In the genomic region with DNA sequence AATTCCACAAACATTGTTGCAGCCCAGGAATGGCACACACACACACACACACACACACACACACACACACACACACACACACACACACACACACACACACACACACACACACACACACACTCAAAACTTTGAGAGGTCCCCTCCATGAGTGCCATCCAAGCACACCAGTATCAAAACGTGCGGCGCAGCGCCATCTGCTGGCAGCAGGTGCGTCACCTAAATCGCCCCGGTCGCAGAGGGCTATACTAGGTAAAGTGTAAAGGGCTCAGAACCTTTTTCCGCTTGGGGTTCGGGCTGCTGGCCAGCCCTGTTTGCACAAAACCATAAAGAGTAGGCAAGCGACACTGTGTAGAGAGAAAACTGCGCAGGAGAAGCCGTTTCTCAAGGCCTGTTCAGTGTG, we compare ENCODE assay signal across 8 mouse cellular contexts.
DNase-seq lines count a peak whose midpoint lies in the region; ATAC-seq and TF ChIP-seq lines count a peak whose summit lies in the region.

No protein-coding gene starts in this region.

- ATAC-seq in kidney, embryonic 15.5 days (replicated peaks; ENCODE audit: low FRiP score) = peak; percentile 85
- ATAC-seq in limb, embryonic 12.5 days (ENCODE audit: insufficient number of reproducible peaks, insufficient read depth, low FRiP score, low TSS enrichment, low read depth) = no peak

- H3K4me2 ChIP-seq in kidney, embryonic 15.5 days = no peak overlapping the region
- peak overlapping the region; percentile 13; the same call in 1 of the 2 replicates for H3K4me2 ChIP-seq in limb, embryonic 12.5 days

- peak; percentile 84 for DNase-seq in heart, adult 11 months
- no peak for DNase-seq in heart, postnatal 25 days (ENCODE audit: low spot score)
- DNase-seq in embryo, embryonic 11.5 days (ENCODE audit: low read depth, low spot score) = peak; percentile 81
- peak; percentile 40 to 67 for DNase-seq in heart, adult 2 months
- peak; percentile 93 for DNase-seq in neural tube, embryonic 10.5 days (ENCODE audit: extremely low spot score, low spot score)
- DNase-seq in thymus, adult 2 months = peak; percentile 33

- no peaks in the 10 kb centered on the region for H3K9me3 ChIP-seq in kidney, embryonic 15.5 days (replicated peaks)
- H3K9me3 ChIP-seq in limb, embryonic 12.5 days = no peaks in the 10 kb centered on the region

- H3K79me2 ChIP-seq in heart, adult 2 months (replicated peaks; ENCODE audit: control insufficient read depth, insufficient read depth, low read length) = no peaks in the 10 kb centered on the region

- H3K4me3 ChIP-seq in heart, adult 2 months = no peak overlapping the region
- no peak overlapping the region for H3K4me3 ChIP-seq in kidney, embryonic 15.5 days (replicated peaks)
- H3K4me3 ChIP-seq in limb, embryonic 12.5 days (replicated peaks) = no peak overlapping the region
- no peak overlapping the region for H3K4me3 ChIP-seq in thymus, adult 2 months (ENCODE audit: control insufficient read depth, insufficient read depth, low read length)

- H3K36me3 ChIP-seq in heart, adult 2 months (ENCODE audit: control insufficient read depth, insufficient read depth, low read length) = no peaks in the 10 kb centered on the region
- H3K36me3 ChIP-seq in kidney, embryonic 15.5 days = no peaks in the 10 kb centered on the region
- H3K36me3 ChIP-seq in limb, embryonic 12.5 days = no peaks in the 10 kb centered on the region
- H3K36me3 ChIP-seq in thymus, adult 2 months (ENCODE audit: control insufficient read depth, insufficient read depth, low read length) = no peaks in the 10 kb centered on the region

- H3K27me3 ChIP-seq in heart, adult 2 months (ENCODE audit: control insufficient read depth, insufficient read depth, low read length) = no peaks in the 10 kb centered on the region; the same call in none of the 2 replicates
- no peaks in the 10 kb centered on the region for H3K27me3 ChIP-seq in kidney, embryonic 15.5 days
- peaks cover 56% of the 10 kb centered on the region for H3K27me3 ChIP-seq in limb, embryonic 12.5 days
- no peaks in the 10 kb centered on the region for H3K27me3 ChIP-seq in thymus, adult 2 months (ENCODE audit: control insufficient read depth, insufficient read depth, low read length)

- WGBS in heart, adult 2 months = 3% methylated on average over 13 of the region's 13 CpGs
- WGBS in kidney, embryonic 15.5 days = 2% methylated on average over 13 of the region's 13 CpGs
- 1% methylated on average over 13 of the region's 13 CpGs for WGBS in limb, embryonic 12.5 days
- whole genome bisulfite sequencing in thymus, adult 2 months = 7% methylated on average over 13 of the region's 13 CpGs

- no peaks in the 10 kb centered on the region for H3K4me1 ChIP-seq in heart, adult 2 months (ENCODE audit: control insufficient read depth, insufficient read depth, low read length)
- H3K4me1 ChIP-seq in kidney, embryonic 15.5 days = peaks cover 32% of the 10 kb centered on the region
- peaks cover 24% of the 10 kb centered on the region for H3K4me1 ChIP-seq in limb, embryonic 12.5 days (replicated peaks)
- H3K4me1 ChIP-seq in thymus, adult 2 months (replicated peaks; ENCODE audit: control insufficient read depth, insufficient read depth, low read length) = no peaks in the 10 kb centered on the region

- TF ChIP-seq POLR2A in heart, adult 2 months (IDR thresholded peaks at IDR 0.05; ENCODE audit: insufficient read depth, low read depth, low read length) = no peak
- TF ChIP-seq POLR2A in thymus, adult 2 months (IDR thresholded peaks at IDR 0.05; ENCODE audit: control insufficient read depth, extremely low read depth, insufficient read depth, low read length, poor library complexity) = no peak

- H3K27ac ChIP-seq in heart, adult 2 months = no peak overlapping the region
- peak overlapping the region; percentile 75 for H3K27ac ChIP-seq in kidney, embryonic 15.5 days
- no peak overlapping the region for H3K27ac ChIP-seq in limb, embryonic 12.5 days
- no peak overlapping the region for H3K27ac ChIP-seq in thymus, adult 2 months (ENCODE audit: control insufficient read depth, insufficient read depth, low read length)

- no peak overlapping the region for H3K9ac ChIP-seq in heart, adult 2 months (ENCODE audit: low read depth, low read length)
- no peak overlapping the region for H3K9ac ChIP-seq in kidney, embryonic 15.5 days
- H3K9ac ChIP-seq in limb, embryonic 12.5 days (replicated peaks) = no peak overlapping the region

- TF ChIP-seq CTCF in heart, adult 2 months (IDR thresholded peaks at IDR 0.05) = peak; percentile 69
- peak; percentile 48; the same call in 1 of the 2 replicates for TF ChIP-seq CTCF in thymus, adult 2 months (IDR thresholded peaks at IDR 0.05; ENCODE audit: borderline replicate concordance, control insufficient read depth, extremely low read depth, insufficient read depth, low read length, poor library complexity)

- intact Hi-C loops in heart, postnatal 25 days (cut with DNase I) = loop anchor here (5.0 kb wide), 1 partner anchor 620 kb away; no protein-coding TSS in a partner anchor
- intact Hi-C loops in heart, adult 2 months (cut with DNase I) = no loop called here

- TF ChIP-seq EP300 in heart, adult 2 months (IDR thresholded peaks at IDR 0.05; ENCODE audit: insufficient read depth, low read depth, low read length) = no peak
